Mouse (Mus musculus) hindbrain, embryonic 11.5 days (tissue): Measurements from ENCODE around the gene Myo10. TPM values are rescaled to one million over a fixed set of nuclear protein-coding genes. Genes with fewer than 3 reads are reported as not detected.

ENCODE experiments used
- ATAC-seq: fragments of 200-750 bp; cut with Nextera tagmentation; 2 replicates; pipeline ENCODE4 v1.8.0; 2017; ENCODE audit warnings: mild to moderate bottlenecking, moderate TSS enrichment, moderate library complexity; ENCODE audit not compliant: low FRiP score
- DNase-seq: peaks from one replicate; pipeline ENCODE4 v3.0.0-alpha.2; 2015; ENCODE audit warnings: low spot score
- H3K27ac ChIP-seq: fragments of 300-500 bp; sonication (generic); 2 replicates; pipeline ENCODE4 v1.5.1; 2014; ENCODE audit warnings: mild to moderate bottlenecking, low read depth, low read length
- H3K27me3 ChIP-seq: fragments of 300-500 bp; sonication (generic); 2 replicates; pipeline ENCODE4 v1.6.1; 2014; ENCODE audit warnings: mild to moderate bottlenecking, low read length, moderate library complexity, mixed read lengths; ENCODE audit not compliant: control insufficient read depth, insufficient read depth
- H3K36me3 ChIP-seq: fragments of 300-500 bp; sonication (generic); 2 replicates; pipeline ENCODE4 v1.6.1; 2014; ENCODE audit warnings: mild to moderate bottlenecking, low read length, moderate library complexity, mixed read lengths; ENCODE audit not compliant: control insufficient read depth, insufficient read depth
- H3K4me1 ChIP-seq: fragments of 300-500 bp; sonication (generic); replicated peaks from 2 replicates; pipeline ENCODE4 v1.6.1; 2014; ENCODE audit warnings: low read length, mixed read lengths; ENCODE audit not compliant: control insufficient read depth, insufficient read depth
- H3K4me2 ChIP-seq: fragments of 300-500 bp; sonication (generic); replicated peaks from 2 replicates; pipeline ENCODE4 v1.6.1; 2014; ENCODE audit warnings: mild to moderate bottlenecking, low read depth, low read length
- H3K4me3 ChIP-seq: fragments of 300-500 bp; sonication (generic); 2 replicates; pipeline ENCODE4 v1.5.1; 2014; ENCODE audit warnings: low read depth, low read length
- H3K9ac ChIP-seq: fragments of 300-500 bp; sonication (generic); 2 replicates; pipeline ENCODE4 v1.6.1; 2014; ENCODE audit warnings: low read depth, low read length
- H3K9me3 ChIP-seq: fragments of 300-500 bp; sonication (generic); 2 replicates; pipeline ENCODE4 v1.6.1; 2016; ENCODE audit warnings: low read length; ENCODE audit not compliant: control insufficient read depth
- WGBS: fragments of 180-500 bp; shearing (Covaris S2); extraction: QIAGEN DNeasy Blood & Tissue Kit; methylation state at CpG from one replicate; pipeline ENCODE4 v1.1.7; 2014; 5-methylcytosine and 5-hydroxymethylcytosine counted together
- polyA plus RNA-seq: library from polyadenylated mRNA; unstranded; fragments of >200 nt; fragmentation: Nextera tagmentation; extraction: Ambion mirVana; gene quantifications from 2 replicates; pipeline ENCODE4 v1.2.1, GENCODE M21; 2014

The Myo10 gene
- polyA plus RNA-seq, 1 experiment from 2014 or later, result 45.2 TPM

DNA sequence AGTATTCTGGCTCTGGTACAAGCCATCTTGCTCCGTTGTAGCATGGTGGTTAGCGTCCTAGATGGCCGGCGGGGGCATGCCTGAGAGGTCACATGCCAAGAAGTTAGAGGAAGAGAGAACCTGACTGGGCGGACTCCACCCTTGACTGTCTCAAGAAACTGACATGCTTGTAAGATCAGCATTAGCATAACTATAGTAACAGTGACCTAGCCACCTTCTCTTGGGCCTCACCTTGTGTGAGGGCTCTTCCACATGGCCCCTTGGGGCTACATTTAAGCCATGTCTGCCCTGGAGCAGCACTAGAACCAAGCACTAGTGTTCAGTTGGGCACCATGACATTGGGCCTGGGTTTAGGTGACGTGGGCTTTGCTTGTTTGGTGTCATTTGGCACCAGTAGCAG lies 102.2 kb downstream of the Myo10 start:
- Histone ChIP-seq H3K9ac (no peak overlapping the region), H3K36me3 (no peaks in the 10 kb centered on the region), H3K4me1 (no peaks in the 10 kb centered on the region), H3K27ac (no peak overlapping the region), H3K9me3 (no peaks in the 10 kb centered on the region), H3K4me2 (no peak overlapping the region), H3K4me3 (no peak overlapping the region), H3K27me3 (no peaks in the 10 kb centered on the region)
- ATAC-seq (no peak), DNase-seq (no peak)
- 93% methylated on average over 6 of the region's 6 CpGs for WGBS

DNA sequence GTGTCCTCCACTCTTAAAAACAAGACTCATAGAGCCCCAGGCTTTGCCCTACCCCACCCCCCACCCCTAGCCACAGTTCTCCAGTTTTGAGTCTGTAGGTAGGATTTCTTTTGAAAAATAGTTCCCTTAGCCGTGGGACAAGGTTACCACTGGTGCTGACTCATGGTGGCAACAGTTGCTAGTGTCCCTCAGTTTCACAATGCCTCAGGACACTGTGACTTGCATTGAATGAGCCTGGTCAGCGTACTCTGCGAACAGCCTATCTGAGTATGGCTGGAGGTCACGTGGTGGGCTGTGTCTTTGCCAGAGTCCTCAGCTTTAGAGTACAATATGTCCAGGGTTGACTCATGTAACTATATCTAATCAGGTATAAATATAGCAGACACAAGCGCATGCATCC lies 104.5 kb downstream of the Myo10 start:
- DNase-seq (no peak), ATAC-seq (no peak)

GRCm38 (mm10) chr15:25728501-25728900 lies 106.2 kb downstream of the Myo10 start:
- H3K4me3 ChIP-seq, result no peak overlapping the region
- ATAC-seq (no peak), DNase-seq (no peak)
- H3K36me3 ChIP-seq, result no peaks in the 10 kb centered on the region
- 66% methylated on average over 4 of the region's 4 CpGs for WGBS
- no peak overlapping the region for H3K9ac ChIP-seq
- no peaks in the 10 kb centered on the region for H3K9me3 ChIP-seq
- no peak overlapping the region for H3K4me2 ChIP-seq
- H3K4me1 ChIP-seq, result no peaks in the 10 kb centered on the region
- no peak overlapping the region for H3K27ac ChIP-seq
- no peaks in the 10 kb centered on the region for H3K27me3 ChIP-seq

More for the DNA sequence above, 104.5 kb downstream of the Myo10 start:
- WGBS, result 90% methylated on average over 5 of the region's 5 CpGs
- H3K9ac ChIP-seq, result no peak overlapping the region
- no peak overlapping the region for H3K27ac ChIP-seq
- H3K27me3 ChIP-seq, result no peaks in the 10 kb centered on the region
- H3K4me1 ChIP-seq, result no peaks in the 10 kb centered on the region
- no peaks in the 10 kb centered on the region for H3K36me3 ChIP-seq
- H3K9me3 ChIP-seq, result no peaks in the 10 kb centered on the region
- no peak overlapping the region for H3K4me2 ChIP-seq
- no peak overlapping the region for H3K4me3 ChIP-seq

DNA sequence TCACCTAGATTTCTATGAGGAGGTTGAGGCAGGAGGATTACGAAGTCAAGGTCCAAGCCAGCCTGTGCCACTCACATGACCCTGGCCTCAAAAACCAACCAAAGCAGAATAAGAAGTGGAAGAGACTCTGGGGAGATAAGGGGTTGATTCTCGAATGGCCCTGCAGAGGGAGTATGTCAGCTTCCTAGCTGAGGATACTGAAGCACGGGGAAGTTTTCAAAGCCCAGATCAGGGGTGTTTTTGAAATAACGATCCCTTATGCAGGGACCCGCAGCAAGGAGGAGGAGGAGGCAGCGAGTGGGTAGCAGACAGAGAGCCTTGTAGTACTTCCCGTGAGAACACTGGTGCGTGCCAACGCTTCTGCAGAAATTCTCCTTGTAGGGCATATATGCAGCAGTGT lies 108.7 kb downstream of the Myo10 start:
- H3K4me1 ChIP-seq, result no peaks in the 10 kb centered on the region
- peak; percentile 39; the same call in 1 of the 2 replicates for ATAC-seq
- WGBS, result 39% methylated on average over 9 of the region's 9 CpGs
- no peak overlapping the region for H3K4me3 ChIP-seq
- no peaks in the 10 kb centered on the region for H3K9me3 ChIP-seq
- no peak overlapping the region for H3K9ac ChIP-seq
- no peaks in the 10 kb centered on the region for H3K27me3 ChIP-seq
- DNase-seq, result peak; percentile 38
- H3K27ac ChIP-seq, result no peak overlapping the region
- no peak overlapping the region for H3K4me2 ChIP-seq
- H3K36me3 ChIP-seq, result no peaks in the 10 kb centered on the region

DNA sequence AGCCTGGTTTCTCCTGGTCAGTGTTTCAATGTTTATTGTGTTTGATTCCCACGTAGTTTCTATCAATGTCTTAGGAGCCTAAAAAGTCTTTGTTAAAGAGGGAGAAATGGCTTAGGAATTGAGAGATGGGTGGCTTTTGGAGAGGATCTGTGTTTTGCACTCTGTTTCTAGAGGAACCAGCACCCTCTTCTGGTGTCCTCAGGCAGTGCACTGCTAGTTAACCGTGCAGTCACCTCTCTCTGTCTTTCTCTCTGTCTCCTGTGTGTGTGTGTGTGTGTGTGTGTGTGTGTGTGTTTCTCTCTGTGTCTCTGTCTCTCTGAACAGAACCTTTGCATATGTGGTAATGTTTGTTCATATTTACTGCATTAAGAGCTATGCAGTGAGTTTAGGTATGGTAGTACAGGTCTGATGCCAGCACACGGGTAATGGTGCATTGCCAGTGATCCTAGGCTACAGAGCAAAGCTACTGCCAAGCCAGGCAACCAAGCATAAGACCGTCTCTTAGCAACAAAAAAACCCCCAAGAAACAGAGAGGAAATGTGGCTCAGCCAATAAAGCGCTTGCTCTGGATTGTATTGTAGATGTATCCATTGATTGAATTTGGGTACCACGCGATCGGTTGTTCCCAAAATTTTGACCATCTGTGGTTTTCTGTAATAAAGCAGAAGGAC lies 110.6 kb downstream of the Myo10 start:
- H3K4me3 ChIP-seq, result no peak overlapping the region
- H3K36me3 ChIP-seq, result no peaks in the 10 kb centered on the region
- H3K27me3 ChIP-seq, result no peaks in the 10 kb centered on the region
- H3K9me3 ChIP-seq, result no peaks in the 10 kb centered on the region
- WGBS, result 84% methylated on average over 8 of the region's 8 CpGs
- no peak overlapping the region for H3K4me2 ChIP-seq
- H3K27ac ChIP-seq, result no peak overlapping the region
- H3K4me1 ChIP-seq, result no peaks in the 10 kb centered on the region
- ATAC-seq, result no peak
- H3K9ac ChIP-seq, result no peak overlapping the region
- DNase-seq, result peak; percentile 71

DNA sequence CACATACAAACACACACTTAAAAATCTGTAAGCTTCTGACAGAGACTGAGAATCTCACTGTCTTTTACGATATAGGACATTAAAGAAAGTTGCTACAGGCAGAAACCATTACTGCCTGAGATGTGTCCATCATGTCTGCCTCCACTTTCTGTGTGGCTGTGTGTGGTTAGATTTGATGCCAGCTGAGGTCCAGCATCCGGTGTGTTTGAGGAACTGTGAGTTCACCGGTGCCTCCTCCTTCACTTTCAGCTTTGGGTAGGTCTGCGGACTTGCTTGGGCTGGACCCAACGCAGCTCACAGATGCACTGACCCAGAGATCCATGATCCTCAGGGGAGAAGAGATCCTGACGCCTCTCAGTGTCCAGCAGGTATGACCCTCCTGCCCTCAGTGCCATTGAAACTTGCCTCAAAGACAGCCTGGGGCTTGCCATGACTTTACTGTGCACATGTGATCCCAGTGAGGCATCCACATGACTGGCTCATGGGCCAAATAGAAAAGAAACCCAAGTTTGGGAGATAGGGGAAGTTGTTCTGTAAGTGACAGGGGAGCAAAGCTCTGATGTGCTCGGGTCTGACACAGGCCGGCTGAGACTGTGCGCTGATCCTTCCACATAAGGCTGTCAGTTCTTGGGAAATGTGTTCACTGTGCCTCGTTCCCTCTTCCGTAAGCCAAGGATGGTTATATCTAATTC lies 111.6 kb downstream of the Myo10 start:
- H3K4me1 ChIP-seq, result no peaks in the 10 kb centered on the region
- 93% methylated on average over 11 of the region's 11 CpGs for WGBS
- no peaks in the 10 kb centered on the region for H3K9me3 ChIP-seq
- H3K4me3 ChIP-seq, result no peak overlapping the region
- ATAC-seq (no peak), DNase-seq (no peak)
- no peak overlapping the region for H3K4me2 ChIP-seq
- H3K36me3 ChIP-seq, result no peaks in the 10 kb centered on the region
- H3K27me3 ChIP-seq, result no peaks in the 10 kb centered on the region
- no peak overlapping the region for H3K27ac ChIP-seq
- H3K9ac ChIP-seq, result no peak overlapping the region

DNA sequence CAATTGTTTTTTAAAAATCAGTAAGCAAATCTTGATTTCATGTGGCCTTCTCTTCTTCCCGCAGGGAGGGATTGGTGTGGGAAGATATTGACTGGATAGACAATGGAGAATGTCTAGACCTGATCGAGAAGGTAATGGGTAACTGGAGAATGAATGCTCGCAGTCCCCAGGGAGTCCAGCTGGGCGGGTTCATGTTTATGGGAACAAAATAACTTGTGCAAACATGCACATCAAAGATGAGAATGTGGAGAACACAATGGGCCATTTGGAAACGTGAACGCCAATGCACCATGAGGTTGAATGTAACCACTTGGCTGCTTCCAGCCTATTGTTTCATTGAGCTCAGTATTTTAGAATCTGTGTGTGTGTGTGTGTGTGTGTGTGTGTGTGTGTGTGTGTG lies 114.2 kb downstream of the Myo10 start:
- 62% methylated on average over 6 of the region's 6 CpGs for WGBS
- DNase-seq (no peak), ATAC-seq (no peak)
- H3K4me2 ChIP-seq, result no peak overlapping the region
- H3K27me3 ChIP-seq, result no peaks in the 10 kb centered on the region
- H3K9me3 ChIP-seq, result no peaks in the 10 kb centered on the region
- no peak overlapping the region for H3K4me3 ChIP-seq
- no peak overlapping the region for H3K9ac ChIP-seq
- no peaks in the 10 kb centered on the region for H3K4me1 ChIP-seq
- H3K27ac ChIP-seq, result no peak overlapping the region
- H3K36me3 ChIP-seq, result no peaks in the 10 kb centered on the region

GRCm38 (mm10) chr15:25740271-25740670 lies 117.9 kb downstream of the Myo10 start:
- DNase-seq (no peak), ATAC-seq (no peak)
- WGBS, result 46% methylated on average over 4 of the region's 4 CpGs
- H3K9ac ChIP-seq, result no peak overlapping the region
- H3K27ac ChIP-seq, result no peak overlapping the region
- H3K36me3 ChIP-seq, result no peaks in the 10 kb centered on the region
- H3K27me3 ChIP-seq, result no peaks in the 10 kb centered on the region
- H3K4me3 ChIP-seq, result no peak overlapping the region
- H3K4me2 ChIP-seq, result no peak overlapping the region
- H3K9me3 ChIP-seq, result no peaks in the 10 kb centered on the region
- no peaks in the 10 kb centered on the region for H3K4me1 ChIP-seq

DNA sequence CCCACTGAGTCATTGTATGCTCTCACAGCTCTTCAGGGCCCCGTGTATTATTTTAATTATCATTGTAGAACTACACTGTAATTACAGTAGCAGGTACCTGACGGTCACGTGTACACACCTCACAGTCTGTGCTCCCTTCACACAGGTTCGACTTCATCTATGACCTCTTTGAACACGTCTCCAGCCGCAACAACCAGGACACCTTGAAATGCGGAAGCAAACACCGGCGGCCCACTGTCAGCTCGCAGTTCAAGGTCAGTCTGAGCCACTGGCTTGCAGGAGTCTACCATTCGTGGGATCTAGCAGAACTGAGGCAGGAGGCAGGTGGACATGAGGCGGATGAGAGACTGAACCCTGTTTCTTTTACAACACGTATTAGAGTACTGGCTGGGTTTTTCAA lies 119.9 kb downstream of the Myo10 start:
- Histone ChIP-seq H3K4me3 (no peak overlapping the region), H3K36me3 (no peaks in the 10 kb centered on the region)
- ATAC-seq, result no peak

More for the DNA sequence above, 119.9 kb downstream of the Myo10 start:
- Histone ChIP-seq H3K27me3 (no peaks in the 10 kb centered on the region), H3K4me2 (no peak overlapping the region), H3K9ac (no peak overlapping the region), H3K4me1 (no peaks in the 10 kb centered on the region), H3K27ac (no peak overlapping the region), H3K9me3 (no peaks in the 10 kb centered on the region)
- DNase-seq, result no peak
- WGBS, result 90% methylated on average over 13 of the region's 13 CpGs
